Mouse (Mus musculus): ENCODE measurements around the gene Qser1.

The Qser1 gene

DNA sequence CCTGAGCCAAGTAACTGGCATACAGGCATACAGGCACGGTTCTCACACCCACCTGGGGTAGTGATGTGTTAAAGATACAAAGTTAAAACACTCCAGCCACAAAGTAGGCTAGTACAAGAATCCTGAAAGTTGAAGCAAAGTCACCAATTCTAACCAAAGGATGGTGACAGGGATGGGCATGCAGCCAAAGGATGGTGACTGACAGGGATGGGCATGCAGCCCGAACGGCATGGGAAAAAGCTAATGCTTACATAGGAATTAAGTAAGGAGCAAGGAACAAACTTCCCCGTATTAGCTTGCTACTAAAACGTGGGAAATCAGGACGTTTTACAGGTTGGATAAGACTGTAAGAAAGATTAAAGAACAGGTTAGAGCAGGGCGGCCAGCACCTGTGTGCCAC, 80.3 kb downstream of the Qser1 start:
- DNase-seq (ENCODE audit: extremely low read depth, low read depth, low spot score): no peak

DNA sequence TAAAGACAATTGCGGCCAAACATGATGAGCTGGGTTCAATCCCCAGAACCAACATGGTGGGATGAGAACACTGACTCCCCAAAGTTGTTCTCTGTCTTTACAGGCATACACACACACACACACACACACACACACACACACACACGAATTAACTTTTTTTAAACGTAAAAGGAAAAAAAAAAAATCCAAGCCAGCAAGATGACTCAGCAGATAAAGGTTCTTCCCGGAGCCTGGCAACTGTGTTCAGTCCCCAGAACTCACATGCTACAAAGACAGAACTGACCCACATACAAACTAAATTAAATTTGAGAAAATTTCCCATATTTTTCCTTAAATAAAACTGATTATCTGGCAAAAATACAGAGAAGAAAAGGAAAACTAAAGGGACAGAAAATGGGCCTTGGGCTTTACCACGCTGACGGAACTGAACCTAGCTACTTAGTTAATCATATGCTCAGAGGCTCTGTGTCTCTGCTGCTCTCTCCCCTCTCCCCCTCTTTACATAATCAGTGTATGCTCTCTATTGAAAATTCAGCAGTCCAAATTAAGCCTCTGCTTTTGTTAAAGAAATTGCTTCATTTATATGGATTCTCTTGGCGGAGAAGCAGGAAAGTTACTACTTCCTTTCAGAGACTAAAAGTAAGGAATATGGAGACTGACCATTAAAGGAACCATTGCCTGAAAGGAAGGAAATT, 83.9 kb downstream of the Qser1 start:
- no peak for DNase-seq (ENCODE audit: extremely low read depth, low read depth, low spot score)

DNA sequence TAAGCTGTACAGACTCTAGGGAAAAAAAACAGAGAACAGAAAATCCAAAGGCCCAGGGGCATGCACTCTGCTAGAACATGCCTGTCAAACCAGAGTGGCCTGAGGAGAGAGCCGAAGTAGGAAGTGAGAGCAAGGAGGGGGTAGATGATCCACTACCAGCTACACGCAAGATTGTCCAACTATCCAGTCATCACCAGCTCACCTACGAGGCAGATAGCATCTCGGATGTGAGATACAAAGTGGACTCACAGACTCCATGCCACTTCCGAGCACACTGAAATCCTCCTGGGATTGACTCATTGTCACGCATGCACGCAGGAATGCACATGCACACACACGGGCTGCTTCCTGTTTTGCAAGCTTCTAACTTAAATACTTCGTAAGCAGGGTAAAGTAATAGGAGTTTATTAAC, 84.5 kb downstream of the Qser1 start:
- peak; percentile 73 for DNase-seq (ENCODE audit: extremely low read depth, low read depth, low spot score)

DNA sequence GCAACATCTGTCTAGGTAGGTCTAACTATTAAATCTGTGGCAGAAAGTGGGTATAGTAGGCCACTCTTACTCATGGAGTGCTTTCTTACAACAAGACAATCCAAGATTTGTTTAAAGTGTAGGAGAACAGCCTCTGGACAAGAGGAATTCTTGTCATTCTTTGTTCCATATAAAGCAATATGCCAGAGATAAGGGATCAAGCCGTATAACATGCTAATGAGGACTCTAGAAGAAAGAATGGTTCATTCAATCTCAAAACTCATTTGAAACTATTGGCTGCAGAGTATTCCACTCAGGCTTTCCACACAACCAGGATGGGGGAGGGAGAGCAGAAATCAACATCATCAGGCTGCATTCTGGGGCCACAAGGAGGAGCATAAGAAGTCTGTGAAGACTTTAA, 89.2 kb downstream of the Qser1 start:
- DNase-seq (ENCODE audit: extremely low read depth, low read depth, low spot score): no peak

DNA sequence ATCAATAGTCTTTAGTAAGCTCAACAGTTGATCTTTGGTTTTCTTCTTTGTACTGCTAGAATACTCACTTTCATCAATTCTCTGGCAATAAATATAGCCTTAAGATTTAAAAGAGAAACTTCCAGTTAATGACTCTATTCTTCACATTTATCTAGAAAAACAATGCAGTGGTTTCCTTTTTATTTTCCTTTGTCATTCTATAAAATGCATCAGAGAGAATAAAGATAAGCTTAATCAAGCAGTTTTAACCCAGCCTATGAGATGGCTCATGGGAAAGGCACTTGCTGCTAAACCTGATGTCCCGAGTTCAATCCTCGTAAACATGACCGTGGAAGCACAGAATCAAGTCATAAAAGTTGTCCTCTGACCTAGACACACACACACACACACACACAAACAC, 94.5 kb downstream of the Qser1 start:
- no peak for DNase-seq (ENCODE audit: extremely low read depth, low read depth, low spot score)

DNA sequence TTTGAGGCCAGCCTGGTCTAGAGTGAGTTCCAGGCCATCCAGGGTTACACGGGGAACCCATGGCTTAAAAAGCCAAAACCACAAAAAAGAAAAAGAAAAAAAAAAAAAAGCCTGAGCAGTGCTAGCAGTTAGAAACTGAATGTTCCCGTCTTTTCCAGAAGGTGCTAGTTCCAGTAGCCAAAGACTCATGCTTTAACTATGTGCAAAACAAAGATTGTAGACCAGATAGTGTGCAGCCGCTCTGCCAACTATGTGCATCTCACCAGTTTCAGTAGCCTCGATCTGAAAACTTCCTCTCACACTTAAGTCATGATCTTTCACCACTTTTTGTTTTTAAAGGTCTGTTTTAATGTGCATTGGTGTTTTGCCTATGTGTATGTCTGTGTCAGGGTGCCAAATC, 98.7 kb downstream of the Qser1 start:
- no peak for DNase-seq (ENCODE audit: extremely low read depth, low read depth, low spot score)

DNA sequence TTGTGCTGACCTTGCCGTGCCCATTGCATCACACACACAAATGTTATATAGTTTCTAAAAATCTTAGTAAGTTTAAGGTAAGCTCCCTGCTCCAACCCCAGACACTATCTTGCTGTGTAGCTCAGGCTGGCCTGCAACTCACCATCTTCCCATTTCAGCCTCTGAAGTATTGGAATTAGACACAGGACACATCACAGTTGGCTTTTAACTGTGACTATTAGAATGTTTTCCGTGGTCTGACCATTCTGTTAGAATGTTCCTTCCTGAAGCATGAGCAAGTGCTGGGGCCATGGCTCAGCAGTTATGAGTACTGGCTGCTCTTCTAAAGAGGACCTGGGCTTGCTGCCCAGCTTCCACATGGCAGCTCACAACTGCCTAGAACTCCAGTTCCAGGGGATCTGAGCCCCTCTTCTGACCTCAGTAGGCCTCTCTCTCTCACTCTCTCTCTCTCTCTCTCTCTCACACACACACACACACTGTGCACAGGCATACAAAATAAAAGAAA, 99.3 kb downstream of the Qser1 start:
- no peak for DNase-seq (ENCODE audit: extremely low read depth, low read depth, low spot score)

DNA sequence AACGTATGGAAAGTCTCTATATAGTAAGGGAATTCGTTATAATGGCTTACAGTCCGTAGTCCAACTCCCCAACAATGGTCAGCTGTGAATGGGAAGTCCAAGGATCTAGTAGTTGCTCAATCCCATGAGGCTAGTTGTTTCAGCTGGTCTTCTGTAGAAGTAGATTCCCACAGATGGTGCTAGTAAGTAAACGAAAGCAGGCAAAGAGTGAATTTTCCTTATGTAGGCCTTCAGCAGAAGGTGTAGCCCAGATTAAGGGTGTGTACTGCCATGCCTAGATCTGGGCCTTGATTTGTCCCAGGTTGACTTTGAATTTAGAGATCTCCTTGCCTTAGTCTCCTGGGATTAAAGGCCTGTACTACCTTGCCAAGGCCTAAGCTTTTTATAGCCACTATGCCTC, 100.3 kb downstream of the Qser1 start, which contains the start of gene Pin1rt1:
Gene Pin1rt1 (minus strand): TSS at position 101 of the 400 bp plus-strand sequence.
- no peak for DNase-seq (ENCODE audit: extremely low read depth, low read depth, low spot score)

DNA sequence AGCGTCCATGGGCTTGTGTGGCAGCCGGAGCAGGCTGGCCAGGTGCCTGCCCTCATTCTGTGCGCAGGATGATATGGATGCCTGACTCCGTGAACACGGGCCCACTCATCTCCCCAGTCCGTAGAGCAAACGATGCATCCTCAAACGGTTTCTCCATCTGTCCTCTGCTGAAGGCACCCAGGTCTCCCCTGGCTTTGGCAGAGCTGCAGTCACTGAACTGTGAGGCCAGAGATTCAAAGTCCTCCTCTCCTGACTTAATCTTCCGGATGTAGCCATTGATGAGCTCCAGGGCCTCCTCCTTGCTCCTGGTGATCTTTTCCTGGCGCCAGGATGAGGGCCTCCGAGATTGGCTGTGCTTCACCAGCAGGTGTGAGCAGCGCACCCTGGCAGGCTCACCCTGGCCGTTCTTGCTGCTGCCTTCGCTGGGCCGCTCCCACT, 102.3 kb downstream of the Qser1 start:
- no peak for DNase-seq (ENCODE audit: extremely low read depth, low read depth, low spot score)

DNA sequence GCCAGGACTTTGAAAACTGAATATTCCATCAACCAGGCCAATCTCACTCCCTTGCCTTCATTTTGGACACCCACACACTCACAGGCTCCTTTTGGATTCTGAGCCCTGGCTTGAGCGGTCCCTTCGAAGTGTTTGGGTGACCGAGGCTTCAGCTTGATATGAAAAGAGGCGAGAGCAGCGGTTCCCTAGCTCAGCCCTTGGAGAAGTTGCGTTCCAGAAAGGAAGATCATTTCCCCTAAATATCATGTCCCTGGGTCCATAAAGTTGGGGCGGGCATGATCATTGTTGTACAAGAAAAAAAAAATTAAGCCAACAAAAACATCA, 104.1 kb downstream of the Qser1 start:
- no peak for DNase-seq (ENCODE audit: extremely low read depth, low read depth, low spot score)

DNA sequence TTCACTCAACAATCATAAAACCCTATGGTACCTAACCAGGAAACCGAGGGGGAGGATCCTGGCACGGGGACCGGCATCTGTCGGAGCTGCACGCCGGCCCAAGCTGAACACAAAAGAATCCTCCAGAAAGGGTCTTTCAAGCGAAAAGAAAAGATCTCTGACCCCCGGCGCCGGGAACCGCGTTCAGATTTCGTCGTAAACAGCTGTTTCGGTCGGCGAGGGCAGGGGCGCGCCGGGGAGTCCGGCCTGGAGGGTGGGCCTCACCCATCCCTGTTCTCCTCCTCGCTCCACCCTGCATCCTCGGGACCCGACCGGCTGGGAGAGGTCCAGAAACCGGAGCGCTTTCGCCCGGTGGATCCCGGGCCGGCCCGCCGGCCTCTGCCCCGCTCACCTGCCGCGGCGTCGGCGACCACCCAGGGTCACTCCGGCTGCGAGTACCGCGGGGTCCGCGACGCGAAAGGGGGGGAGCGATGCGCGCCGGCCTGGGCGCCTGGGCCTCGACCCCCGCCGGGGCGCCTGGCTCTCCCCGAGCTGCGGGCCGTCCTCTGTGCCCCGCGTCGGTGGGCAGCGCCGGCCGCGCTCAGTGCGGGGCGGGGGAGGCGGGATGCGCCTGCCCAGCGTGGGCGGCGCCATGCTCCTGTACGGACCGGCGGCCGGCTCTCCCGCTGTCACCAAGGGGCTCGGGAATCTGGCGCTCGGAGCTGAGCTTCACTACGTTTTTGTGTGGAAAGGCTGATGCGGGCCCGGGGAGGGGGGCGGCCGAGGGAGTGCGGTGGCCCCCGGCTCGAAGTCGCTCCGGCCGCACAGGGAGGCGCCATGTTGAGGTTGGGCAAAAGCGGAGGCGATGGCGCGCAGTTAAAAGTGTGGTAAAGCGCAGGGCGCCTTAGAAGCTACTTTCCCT, 104.7 kb downstream of the Qser1 start, which contains the start of gene Tcp11l1:
Gene Tcp11l1 (minus strand): TSS at position 585 of the 901 bp plus-strand sequence.
- no peak for DNase-seq (ENCODE audit: extremely low read depth, low read depth, low spot score)

DNA sequence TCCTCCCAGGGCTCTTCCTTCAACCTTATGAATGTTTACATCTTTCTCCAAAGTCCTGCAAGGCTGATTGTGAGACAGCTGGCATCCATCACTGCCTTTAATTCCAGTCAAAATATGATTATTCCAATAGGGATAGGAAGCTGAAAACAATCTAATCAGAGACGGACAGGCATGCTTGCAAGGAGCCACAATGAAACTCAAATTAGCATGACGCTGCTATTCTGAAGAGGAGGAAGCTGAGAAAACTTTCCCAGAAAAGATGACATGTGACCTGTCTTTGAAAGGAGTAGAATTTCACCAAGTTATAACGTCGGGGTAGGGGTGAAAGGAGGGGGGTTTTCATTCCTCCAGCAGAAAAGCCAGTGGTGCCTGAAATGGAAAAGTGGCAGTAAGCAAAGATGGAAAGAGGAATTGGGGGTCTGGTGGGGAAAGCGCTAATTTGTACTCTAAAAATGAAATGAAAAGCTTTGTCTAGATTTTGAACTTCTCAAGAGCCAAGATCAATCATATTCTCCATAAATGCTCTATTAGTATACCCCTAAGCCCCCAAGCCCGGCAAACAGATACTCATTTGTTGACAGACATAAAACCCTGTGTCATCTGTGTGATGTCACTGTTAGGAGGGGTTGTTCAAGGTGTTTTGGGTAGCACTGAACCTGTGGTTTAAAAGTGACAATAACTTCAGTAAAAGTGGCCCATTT, 105.7 kb downstream of the Qser1 start:
- no peak for DNase-seq (ENCODE audit: extremely low read depth, low read depth, low spot score)

DNA sequence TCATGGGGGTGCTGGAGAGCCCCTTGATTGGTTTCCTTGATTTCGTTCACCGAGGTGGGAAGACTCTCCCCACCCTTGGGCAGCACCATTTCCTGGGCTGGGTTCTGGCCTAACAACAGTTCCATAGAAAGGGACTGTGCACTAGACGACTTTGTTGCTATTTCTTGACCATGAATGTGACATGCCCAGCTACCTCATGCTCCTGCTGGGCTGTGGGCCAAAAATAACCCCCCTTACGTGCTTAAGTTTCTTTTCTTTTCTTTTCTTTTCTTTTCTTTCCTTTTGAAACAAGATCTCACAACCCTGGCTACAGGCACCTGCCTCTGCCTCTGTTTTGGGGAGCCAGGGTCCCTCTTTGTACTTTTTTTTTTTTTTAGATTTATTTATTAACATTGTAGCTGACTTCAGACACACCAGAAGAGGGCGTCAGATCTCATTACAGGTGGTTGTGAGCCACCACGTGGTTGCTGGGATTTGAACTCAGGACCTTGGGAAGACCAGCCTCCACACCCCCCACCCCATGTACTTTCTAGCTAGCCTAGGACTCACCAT, 106.7 kb downstream of the Qser1 start:
- DNase-seq (ENCODE audit: extremely low read depth, low read depth, low spot score): no peak
